Mouse (Mus musculus): ENCODE results near the gene Dao.

Gene Dao

DNA sequence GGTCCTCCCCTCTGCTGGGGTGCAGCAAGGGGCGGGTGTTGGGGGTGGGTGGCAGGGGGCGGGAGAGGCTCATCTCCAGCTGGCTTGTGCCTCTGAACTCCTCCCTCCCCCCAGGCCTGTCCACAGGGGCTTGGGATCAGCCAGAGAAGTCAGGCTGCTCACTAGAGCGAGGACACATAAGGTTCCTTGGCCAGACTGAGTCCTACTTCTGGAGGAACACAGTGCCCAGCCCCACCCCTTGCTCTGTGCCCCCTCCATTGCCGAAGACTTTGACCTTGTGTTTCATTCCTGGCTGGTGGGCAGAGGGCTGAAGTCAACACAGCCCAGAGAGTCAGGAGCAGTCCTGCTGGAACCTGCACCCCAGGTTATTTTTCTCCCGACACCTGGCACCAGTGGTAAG lies at the start of gene Dao:
Gene Dao (plus strand): TSS at position 162 of the 400 bp plus-strand sequence.
- in situ Hi-C loops (cut with MboI, MseI) = no loop called here

GRCm38 (mm10) chr5:113954421-113954820 lies 49.1 kb upstream of the Dao start:
- in situ Hi-C loops (cut with MboI, MseI) = no loop called here

- in situ Hi-C loops (cut with MboI, MseI) = no loop called here
These were observed 48.2 kb upstream of the Dao start for GRCm38 (mm10) chr5:113955281-113955680.

- in situ Hi-C loops (cut with MboI, MseI) = no loop called here
These were observed 47.8 kb upstream of the Dao start for GRCm38 (mm10) chr5:113955691-113956090.

- in situ Hi-C loops (cut with MboI, MseI) = no loop called here
These were observed 47.0 kb upstream of the Dao start for GRCm38 (mm10) chr5:113956510-113956909.

DNA sequence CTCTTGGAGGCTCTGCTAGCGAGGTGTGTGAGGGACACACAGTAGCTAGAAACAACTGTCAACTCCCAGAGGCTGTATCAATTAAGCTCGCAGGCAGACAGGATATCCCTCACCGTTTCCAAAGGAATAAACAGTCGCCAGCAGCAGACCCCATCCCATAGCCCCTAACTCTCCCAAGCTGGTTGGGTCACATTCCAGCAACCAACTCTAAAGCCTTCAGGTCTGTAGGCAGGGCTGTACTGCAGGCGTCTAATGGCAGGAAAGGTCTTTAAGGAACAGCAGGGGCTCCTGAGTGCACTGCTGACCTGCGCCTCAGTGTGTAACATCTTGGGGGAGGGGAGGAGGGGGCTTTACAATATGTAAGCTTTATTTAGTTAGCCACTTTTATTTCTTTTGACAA lies 44.5 kb upstream of the Dao start:
- in situ Hi-C loops (cut with MboI, MseI) = no loop called here

GRCm38 (mm10) chr5:113960416-113960815 lies 43.1 kb upstream of the Dao start:
- in situ Hi-C loops (cut with MboI, MseI) = no loop called here

GRCm38 (mm10) chr5:113961776-113962175 lies 41.7 kb upstream of the Dao start:
- in situ Hi-C loops (cut with MboI, MseI) = no loop called here

DNA sequence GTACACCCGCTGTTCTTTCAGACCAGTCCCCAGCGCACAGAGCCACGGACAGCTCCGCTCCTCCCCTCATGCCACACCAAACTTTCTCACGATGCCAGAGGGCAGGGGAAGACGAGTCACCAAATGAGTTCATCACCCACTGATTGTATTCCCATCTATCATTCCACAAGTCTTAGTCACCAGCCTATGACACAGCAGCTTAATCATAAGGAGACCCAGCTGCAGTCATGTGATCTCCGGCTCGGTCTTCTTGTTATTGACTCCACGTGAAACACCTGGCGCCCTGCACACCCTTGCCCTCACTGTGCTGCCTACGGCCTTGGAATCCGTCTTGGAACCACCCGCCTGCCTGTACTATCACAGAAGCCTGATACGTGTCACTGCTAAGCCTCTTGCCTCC lies 38.5 kb upstream of the Dao start:
- in situ Hi-C loops (cut with MboI, MseI) = no loop called here

GRCm38 (mm10) chr5:113965659-113966185 lies 37.8 kb upstream of the Dao start:
- in situ Hi-C loops (cut with MboI, MseI) = no loop called here

DNA sequence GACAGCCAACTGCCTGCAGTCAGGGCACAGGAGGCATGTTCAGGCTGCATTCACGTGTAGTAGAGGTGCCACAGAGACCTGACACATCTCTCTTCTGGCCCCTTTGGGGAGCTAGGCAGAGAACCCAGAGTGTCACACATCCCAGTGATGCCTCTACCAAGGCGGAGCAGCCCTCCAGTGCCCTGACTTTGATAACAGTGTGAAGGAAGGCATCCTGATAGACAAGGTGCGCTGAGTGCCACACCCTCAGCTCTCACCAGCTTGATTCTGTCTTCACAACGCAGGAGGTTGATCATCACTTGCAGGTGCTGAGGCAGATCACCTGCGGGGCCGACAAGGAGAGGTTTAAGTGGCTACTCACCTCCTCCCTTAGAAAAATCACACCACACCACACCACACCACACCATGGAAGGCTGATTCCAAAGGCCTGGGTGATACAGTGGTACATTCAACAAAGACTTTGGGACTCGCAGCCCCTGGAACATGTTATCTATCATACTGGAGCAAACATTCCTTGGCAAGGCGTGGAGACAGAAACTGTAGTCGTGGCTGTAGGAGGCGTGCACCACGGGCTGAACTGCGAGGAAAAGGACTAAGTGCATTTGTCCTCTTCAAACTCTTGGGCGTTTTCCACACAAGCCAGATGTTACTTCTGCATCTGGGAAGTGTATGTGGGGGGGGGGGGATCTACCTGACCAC lies 36.9 kb upstream of the Dao start:
- in situ Hi-C loops (cut with MboI, MseI) = no loop called here

DNA sequence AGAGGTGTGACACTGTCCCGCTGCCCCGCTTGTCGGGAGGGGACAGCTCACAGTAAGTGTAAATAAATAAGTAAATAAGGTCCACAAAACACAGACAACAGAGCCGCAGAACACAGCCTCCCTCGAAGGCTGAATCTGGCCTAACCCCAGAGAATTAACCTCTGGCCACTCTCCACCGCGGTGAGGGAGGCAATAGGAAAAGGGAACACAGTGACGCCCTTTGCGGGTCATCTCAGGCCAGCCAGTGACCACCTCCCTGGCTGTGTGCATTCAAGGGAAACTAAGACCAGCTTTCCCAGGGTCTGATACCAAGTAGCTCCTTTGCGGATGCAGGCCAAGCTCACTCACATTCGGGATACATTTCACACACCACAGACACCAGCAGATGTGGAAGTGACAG lies 35.1 kb upstream of the Dao start:
- in situ Hi-C loops (cut with MboI, MseI) = no loop called here

- in situ Hi-C loops (cut with MboI, MseI) = no loop called here
These were observed 32.0 kb upstream of the Dao start for GRCm38 (mm10) chr5:113971434-113971960.

- in situ Hi-C loops (cut with MboI, MseI) = no loop called here
These were observed 30.7 kb upstream of the Dao start for GRCm38 (mm10) chr5:113972589-113973515.

- in situ Hi-C loops (cut with MboI, MseI) = no loop called here
These were observed 29.7 kb upstream of the Dao start for GRCm38 (mm10) chr5:113973790-113974189.

GRCm38 (mm10) chr5:113974576-113974975 lies 28.9 kb upstream of the Dao start:
- in situ Hi-C loops (cut with MboI, MseI) = no loop called here

DNA sequence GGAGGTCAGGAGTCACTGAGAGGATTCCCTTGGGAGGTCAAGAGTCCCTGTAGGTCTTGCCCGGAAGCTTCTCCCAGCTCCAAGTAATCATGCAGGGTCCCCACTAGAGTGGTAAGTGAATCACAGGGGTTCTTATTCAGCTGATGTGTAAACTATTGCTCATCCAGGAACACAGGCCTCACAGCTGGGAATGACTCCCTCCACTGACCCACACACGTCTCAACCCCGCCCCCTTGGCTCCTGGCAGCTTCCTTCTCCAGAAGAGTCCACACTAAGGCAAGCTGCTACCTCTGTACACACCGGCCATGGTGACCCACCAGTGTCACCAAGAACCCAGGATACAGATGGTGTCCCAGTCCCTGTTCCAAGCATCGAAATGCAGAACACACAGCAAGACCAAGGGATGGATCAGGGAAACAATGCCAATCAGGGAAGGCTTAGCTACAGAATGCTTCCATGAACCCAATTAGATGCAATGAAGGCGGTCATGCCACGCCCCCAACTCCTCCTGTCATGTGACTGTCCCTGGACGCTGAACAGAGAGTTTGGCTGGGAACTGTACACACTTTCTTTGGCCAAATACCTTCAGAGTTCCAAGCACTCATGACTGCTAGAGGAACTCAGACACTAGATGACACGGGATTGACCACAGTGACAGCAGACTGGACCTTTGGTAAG lies 27.8 kb upstream of the Dao start:
- in situ Hi-C loops (cut with MboI, MseI) = no loop called here

DNA sequence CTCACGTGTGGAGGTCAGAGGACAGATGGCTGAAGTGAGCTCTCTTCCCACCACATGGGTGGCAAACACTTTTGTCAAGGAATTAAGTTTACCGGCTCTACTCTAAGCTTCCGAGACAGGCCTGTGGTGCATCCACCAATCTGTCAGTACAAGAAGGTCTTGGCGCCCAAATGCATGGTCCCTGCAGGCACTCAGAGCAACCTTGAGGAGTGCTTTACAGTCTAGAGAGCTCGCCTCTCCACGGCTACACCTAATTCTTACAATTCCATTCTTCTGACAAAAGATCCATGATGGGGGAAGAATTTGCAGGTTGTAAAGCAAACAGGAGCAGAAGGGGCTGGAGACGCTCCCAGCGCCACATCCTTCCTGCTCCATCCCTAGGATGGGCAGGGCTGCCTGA lies 26.9 kb upstream of the Dao start:
- in situ Hi-C loops (cut with MboI, MseI) = no loop called here

- in situ Hi-C loops (cut with MboI, MseI) = no loop called here
These were observed 26.2 kb upstream of the Dao start for GRCm38 (mm10) chr5:113977309-113977708.

GRCm38 (mm10) chr5:113980511-113980910 lies 23.0 kb upstream of the Dao start:
- in situ Hi-C loops (cut with MboI, MseI) = no loop called here

- in situ Hi-C loops (cut with MboI, MseI) = no loop called here
These were observed 22.3 kb upstream of the Dao start for GRCm38 (mm10) chr5:113981171-113981570.

DNA sequence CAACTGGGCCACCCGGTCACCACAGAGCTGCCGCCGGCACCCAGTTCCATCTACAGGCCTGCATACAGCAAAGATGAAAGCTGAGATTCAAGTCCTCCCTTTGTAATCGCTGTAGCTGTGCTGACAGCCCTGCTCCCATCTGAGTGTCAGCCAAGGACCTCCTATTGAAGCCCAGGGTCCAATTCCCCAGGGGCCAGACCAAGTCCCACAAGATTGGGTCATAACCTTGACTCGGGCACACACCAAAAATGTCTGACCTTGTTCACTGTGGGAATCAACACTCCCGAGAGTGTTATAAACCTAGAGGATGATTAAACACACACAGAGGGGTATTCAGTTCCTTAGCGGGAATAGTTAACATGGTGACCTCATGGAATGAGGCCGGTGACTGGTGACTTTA lies 21.7 kb upstream of the Dao start:
- in situ Hi-C loops (cut with MboI, MseI) = no loop called here
